Mouse (Mus musculus): ENCODE data around the gene Gm29427.
"Not testable (repeated sequence)": the region's sequence is repeated elsewhere in the genome, so short reads cannot be mapped to it uniquely, and the experiment has no call there.

The Gm29427 gene

GRCm38 (mm10) chr1:130661454-130661853, 54.1 kb downstream of the Gm29427 start, which contains the start of gene C4bp:
C4bp (minus strand) TSS chr1:130661632.
- in situ Hi-C loops (cut with MseI, MboI) = no loop called here

- in situ Hi-C loops (cut with MseI, MboI) = not testable (repeated sequence)
These were observed 56.0 kb downstream of the Gm29427 start for GRCm38 (mm10) chr1:130659641-130660040.

GRCm38 (mm10) chr1:130644103-130644502, 71.5 kb downstream of the Gm29427 start:
- in situ Hi-C loops (cut with MseI, MboI) = no loop called here

- in situ Hi-C loops (cut with MseI, MboI) = no loop called here
These were observed 74.6 kb downstream of the Gm29427 start for GRCm38 (mm10) chr1:130640967-130641366.

GRCm38 (mm10) chr1:130633761-130634410, 81.7 kb downstream of the Gm29427 start:
- in situ Hi-C loops (cut with MseI, MboI) = loop anchor here in 1 of 2 experiments (10.0 kb wide), 2 partner anchors 59 to 89 kb away; no protein-coding TSS in a partner anchor

GRCm38 (mm10) chr1:130633316-130633715, 82.3 kb downstream of the Gm29427 start:
- in situ Hi-C loops (cut with MseI, MboI) = loop anchor here in 1 of 2 experiments (10.0 kb wide), 2 partner anchors 59 to 89 kb away; no protein-coding TSS in a partner anchor

GRCm38 (mm10) chr1:130629521-130629920, 86.1 kb downstream of the Gm29427 start, which contains the start of gene Zp3r:
Zp3r (minus strand) TSS chr1:130629621.
- in situ Hi-C loops (cut with MseI, MboI) = no loop called here

Measured in mouse trophoblast stem cell (cell line).